Mouse (Mus musculus) erythroblast, adult 5-6 weeks (primary cell): ENCODE measurements around the gene Synpr. TPM values are rescaled to one million over a fixed set of nuclear protein-coding genes. Genes with fewer than 3 reads are reported as not detected.

ENCODE experiments used
- ATAC-seq: replicated peaks from 2 replicates; pipeline ENCODE4 v1.8.0; 2016; ENCODE audit warnings: moderate number of reproducible peaks, mild to moderate bottlenecking, moderate TSS enrichment, inconsistent platforms; ENCODE audit not compliant: poor library complexity, low FRiP score, severe bottlenecking
- total RNA-seq, 2 experiments: library from RNA; stranded (forward) in 1 of 2; stranded (reverse) in 1 of 2; fragments of 150-400 nt in 1 of 2; fragments of 200-764, 138-1000 nt in 1 of 2; gene quantifications; 2 replicates each; pipeline versions ENCODE4 v1.2.3 to v1.2.4; 2015 to 2017; ENCODE audit warnings: low replicate concordance in 2 of 2

Gene Synpr
- total RNA-seq, 2 experiments from 2014 or later: not detected

- no peak for ATAC-seq
These were observed 64.7 kb downstream of the Synpr start for GRCm38 (mm10) chr14:13349170-13349865.

GRCm38 (mm10) chr14:13354154-13354553 is 69.6 kb downstream of the Synpr start:
- ATAC-seq: no peak

GRCm38 (mm10) chr14:13355569-13356362 is 71.2 kb downstream of the Synpr start:
- ATAC-seq: no peak

GRCm38 (mm10) chr14:13357101-13357667 is 72.6 kb downstream of the Synpr start:
- no peak for ATAC-seq

- no peak for ATAC-seq
These were observed 73.5 kb downstream of the Synpr start for GRCm38 (mm10) chr14:13358037-13358436.

GRCm38 (mm10) chr14:13361184-13361583 is 76.6 kb downstream of the Synpr start:
- no peak for ATAC-seq

- no peak for ATAC-seq
These were observed 77.1 kb downstream of the Synpr start for GRCm38 (mm10) chr14:13361642-13362041.

- no peak for ATAC-seq
These were observed 83.7 kb downstream of the Synpr start for GRCm38 (mm10) chr14:13368309-13368708.

GRCm38 (mm10) chr14:13389081-13389480 is 104.5 kb downstream of the Synpr start:
- ATAC-seq: no peak

- ATAC-seq: no peak
These were observed 105.4 kb downstream of the Synpr start for GRCm38 (mm10) chr14:13389954-13390353.

- ATAC-seq: no peak
These were observed 114.8 kb downstream of the Synpr start for GRCm38 (mm10) chr14:13399226-13400020.

- ATAC-seq: no peak
These were observed 127.1 kb downstream of the Synpr start for GRCm38 (mm10) chr14:13411636-13412035.

- no peak for ATAC-seq
These were observed 156.1 kb downstream of the Synpr start for GRCm38 (mm10) chr14:13440723-13441122.

- no peak for ATAC-seq
These were observed 160.3 kb downstream of the Synpr start for GRCm38 (mm10) chr14:13444908-13445307.

GRCm38 (mm10) chr14:13453461-13454204 is 169.1 kb downstream of the Synpr start:
- ATAC-seq: no peak

GRCm38 (mm10) chr14:13454991-13455390 is 170.4 kb downstream of the Synpr start:
- ATAC-seq: no peak

GRCm38 (mm10) chr14:13459333-13459732 is 174.8 kb downstream of the Synpr start:
- no peak for ATAC-seq

- no peak for ATAC-seq
These were observed 184.6 kb downstream of the Synpr start for GRCm38 (mm10) chr14:13469211-13469610.

- no peak for ATAC-seq
These were observed 193.2 kb downstream of the Synpr start for GRCm38 (mm10) chr14:13477821-13478220.
